Mouse (Mus musculus) bone marrow, adult 2 months (tissue): ENCODE measurements at regions not wholly inside any gene's neighbourhood (a gene's known extent, or its start where the extent isn't known, plus 50 kb on each side); places are given as distances from the start of the nearest gene placed in this dataset.

Experiments
- CTCF ChIP-seq: fragments of 200-500 bp; IDR thresholded peaks from 2 replicates; pipeline ENCODE4 v1.5.1; 2011; ENCODE audit warnings: low read length, control low read depth; ENCODE audit not compliant: control insufficient read depth, insufficient read depth
- POLR2A ChIP-seq: fragments of 200-500 bp; IDR thresholded peaks from 2 replicates; pipeline ENCODE4 v1.6.1; 2011; ENCODE audit warnings: low read depth, mild to moderate bottlenecking, control low read depth, low read length, borderline replicate concordance; ENCODE audit not compliant: control insufficient read depth

DNA sequence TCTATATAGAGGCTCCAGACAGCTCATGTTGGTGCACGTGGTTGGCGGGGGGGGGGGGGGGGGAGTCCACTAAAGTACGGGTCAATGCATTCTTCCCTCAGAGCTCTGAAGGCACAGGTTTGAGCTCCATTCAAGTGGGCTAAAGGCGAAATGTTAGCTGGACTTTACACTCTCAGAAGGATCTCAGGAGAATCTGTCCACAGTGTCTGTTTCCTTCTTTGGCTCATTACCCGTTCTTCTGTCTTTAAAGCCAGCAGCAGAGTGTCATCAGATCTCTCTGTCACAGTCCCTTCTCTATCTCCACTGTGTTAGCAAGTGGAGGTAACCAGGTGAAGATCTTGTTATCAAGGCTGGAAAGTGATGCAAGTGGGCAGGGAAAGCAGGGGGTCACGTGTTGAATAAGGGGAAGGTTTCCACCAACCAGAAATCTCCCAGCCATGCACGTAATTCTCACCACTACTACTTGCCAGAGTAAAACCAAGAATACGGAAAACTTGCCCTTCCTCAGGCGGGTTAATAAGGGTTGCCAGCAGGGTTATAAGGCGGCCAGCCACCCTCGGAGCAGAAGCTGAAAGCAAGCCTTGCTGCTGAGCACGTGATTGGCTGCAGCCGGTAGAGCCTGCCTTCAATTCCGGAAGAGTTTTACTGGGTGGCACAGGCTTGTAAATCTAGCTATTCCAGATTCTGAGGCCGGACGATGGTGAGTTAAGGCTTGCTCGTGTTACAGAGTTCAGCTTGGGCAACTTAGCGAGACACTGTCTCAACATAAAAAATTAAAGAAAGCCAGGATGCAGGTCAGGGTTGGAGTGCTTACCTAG lies 70.2 kb upstream of the Acpp start:
- no peak for TF ChIP-seq POLR2A
- TF ChIP-seq CTCF = no peak
